Mouse (Mus musculus) T-cell, adult 2 months (primary cell): ENCODE data around the gene Prpf8.
A peak's percentile ranks its signal among the peaks of the same experiment; 100 is the strongest.

ENCODE experiments used
- DNase-seq: peaks from one replicate; pipeline ENCODE4 v3.0.0; 2022; ENCODE audit warnings: low spot score

The Prpf8 gene

GRCm38 (mm10) chr11:75459751-75460102 is 26.9 kb upstream of the Prpf8 start:
- DNase-seq = no peak

DNA sequence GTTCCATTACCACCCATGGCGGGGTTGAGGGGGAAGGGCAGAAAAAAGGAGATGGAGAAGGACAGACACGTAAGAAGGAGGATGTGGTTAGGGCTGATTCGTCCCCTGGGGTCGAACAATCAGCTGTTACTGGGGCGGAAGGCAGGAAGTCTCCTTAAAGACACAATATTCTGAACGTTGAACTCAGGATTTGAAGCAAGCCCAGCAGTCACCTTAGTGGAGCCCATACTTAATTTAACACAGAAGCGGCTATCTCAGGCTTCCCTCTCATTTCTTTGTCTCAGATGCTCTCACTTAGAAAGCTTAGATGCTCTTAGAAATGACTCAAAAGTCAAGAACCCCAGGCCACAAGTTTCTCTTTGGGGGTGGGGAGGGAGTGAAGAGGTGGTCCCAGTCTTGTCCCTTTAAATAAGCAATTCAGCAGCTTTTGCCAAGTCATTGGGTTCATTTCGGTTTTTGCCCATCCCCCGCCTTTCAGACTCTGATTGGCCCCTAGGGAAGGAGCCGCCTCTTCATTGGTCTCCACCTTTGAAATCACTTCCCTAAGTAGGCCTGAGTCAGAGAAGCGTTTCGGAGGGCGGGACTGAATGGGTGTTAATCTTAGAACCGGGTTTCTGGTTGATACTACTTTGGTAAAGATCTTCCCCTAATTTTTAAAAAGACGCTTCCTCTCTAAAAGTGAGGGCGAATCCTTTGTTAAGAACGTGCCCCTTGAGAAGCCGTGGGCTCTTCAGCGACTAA is 26.3 kb upstream of the Prpf8 start:
- DNase-seq = peak; percentile 76

DNA sequence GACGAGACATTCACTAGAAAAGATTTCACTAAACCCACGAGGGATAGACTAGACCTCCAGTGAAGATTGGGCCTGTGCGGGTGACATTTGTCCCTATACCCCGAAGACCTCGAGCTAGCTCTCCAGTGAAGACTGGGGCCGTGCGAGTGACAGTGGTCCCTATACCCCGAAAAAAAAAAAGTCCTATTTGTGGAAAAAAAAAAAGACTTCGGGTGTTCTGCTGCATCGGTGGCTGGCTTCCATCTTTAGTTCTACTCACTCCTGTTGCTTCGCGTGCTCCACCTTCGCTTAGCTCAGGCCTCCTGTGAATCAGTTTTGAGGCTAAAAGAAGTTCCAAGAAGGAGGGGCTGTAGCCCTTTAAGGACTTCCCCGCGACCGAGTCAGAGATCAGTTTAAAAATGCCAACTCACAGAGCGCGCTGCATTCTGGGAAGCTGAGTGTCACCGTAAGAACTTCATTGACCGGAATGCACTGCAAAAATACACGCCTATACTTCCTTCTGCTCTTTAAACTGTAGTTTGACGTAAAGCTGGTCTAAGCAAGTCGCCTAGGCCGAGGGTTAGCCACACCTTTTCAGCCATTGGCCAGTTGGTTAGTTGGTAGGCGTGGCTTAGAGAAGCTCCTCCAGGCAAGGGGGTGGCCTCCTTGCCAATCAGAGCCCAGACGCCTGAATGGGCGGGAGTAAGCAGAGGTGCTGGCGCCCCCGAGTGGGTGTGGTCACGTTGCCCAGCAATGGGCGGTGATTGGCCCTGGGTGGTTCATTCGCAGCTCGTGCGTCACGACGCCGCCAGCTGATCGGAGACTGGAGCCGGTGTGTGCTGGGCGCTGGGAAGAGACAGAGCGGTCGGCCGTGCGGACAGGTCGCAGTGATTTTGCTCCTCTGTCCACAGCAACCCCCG is 25.5 kb upstream of the Prpf8 start, which contains the start of gene Tlcd2:
Gene Tlcd2 (plus strand): TSS at position 872 of the 899 bp plus-strand sequence.
- DNase-seq = peak; percentile 100

- no peak for DNase-seq
Observed at GRCm38 (mm10) chr11:75461743-75462252, 24.8 kb upstream of the Prpf8 start.

DNA sequence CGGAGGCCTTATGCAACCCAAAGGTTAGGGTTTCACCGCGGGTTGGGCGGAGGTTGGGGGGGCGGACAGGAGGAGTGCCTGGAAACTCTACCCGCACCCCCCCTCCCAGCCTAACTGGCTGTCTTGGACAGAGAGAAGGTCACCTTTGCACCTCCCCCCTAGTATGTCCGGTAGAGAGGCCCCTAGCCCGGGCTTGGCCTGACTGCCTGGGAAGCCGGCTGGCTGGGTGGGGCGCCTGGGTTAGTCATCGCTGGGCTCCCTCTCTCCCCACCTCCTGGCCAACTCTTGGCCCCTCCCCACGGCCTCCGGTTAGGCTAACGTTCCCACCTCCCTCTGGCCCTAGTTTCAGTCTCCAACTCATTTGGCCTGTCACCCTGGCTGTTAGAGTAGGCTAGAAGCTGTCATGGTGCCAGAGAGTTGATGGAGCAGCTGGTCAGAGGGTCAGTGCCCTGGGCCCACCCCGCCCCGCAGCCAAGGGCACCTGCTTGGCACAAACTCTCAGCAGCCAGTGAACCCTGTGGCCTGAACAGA is 24.3 kb upstream of the Prpf8 start:
- DNase-seq = peak; percentile 28

DNA sequence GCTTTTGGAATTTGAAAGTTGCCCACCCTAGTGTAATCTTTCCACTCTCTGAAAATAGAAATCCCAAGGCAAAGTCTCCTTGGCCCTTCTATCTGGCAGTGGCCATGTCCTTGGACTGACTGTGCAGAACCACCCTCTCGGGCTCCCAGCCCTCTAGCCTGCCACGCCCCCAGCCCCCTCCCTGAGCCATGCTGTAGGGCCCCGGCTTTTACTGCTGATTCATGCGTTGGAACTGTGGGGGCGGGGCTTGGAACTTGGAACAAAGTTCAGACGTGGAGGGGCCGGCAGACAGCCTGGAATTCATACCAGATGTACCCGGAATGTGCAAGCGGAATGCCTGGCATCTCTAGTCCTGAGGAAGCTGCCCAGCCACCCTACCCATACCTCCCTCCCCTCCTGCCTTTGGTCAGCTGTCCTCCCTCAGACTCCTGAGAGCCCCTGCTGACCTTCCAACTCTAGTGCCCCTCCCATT is 23.7 kb upstream of the Prpf8 start:
- DNase-seq = no peak

GRCm38 (mm10) chr11:75463624-75464023 is 23.0 kb upstream of the Prpf8 start:
- DNase-seq = no peak

GRCm38 (mm10) chr11:75464417-75464816 is 22.2 kb upstream of the Prpf8 start:
- no peak for DNase-seq

- DNase-seq = no peak
Observed at GRCm38 (mm10) chr11:75465051-75465450, 21.6 kb upstream of the Prpf8 start.

DNA sequence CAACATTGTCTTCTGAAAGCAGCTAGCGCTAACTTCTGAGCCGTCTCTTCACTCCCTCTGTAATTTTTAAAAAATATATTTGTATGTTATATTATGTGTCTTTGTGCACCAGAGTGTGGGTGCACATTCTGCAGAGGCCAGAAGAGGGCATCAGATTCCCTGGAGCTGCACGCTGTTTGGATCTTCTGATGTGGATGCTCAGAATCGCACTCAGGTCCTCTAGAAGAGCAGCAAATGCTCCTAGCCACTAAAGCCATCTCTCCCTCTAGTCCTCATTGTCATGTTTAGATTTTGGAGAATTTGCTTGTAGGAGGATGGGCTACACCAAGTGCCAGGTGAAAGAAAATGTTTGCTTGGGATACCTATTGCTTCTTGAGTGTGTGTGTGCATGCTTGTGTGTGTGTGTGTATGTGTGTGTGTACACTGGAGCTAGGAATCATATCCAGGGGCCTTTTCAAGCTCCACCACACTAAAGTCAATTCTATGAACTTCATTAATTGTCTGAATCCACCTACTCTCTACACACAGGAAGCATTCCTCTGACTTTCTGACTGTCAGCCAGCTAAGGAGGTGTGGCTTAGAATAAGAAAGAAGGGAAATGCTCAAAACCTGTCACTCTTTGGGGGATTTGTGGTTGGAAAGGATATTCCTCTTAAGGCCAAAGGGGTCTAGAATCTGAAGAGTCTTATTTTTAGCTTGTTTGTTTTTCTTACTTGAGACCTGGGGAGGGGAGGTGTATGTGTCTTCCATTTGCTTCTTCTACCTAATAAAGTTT is 19.7 kb upstream of the Prpf8 start:
- no peak for DNase-seq

DNA sequence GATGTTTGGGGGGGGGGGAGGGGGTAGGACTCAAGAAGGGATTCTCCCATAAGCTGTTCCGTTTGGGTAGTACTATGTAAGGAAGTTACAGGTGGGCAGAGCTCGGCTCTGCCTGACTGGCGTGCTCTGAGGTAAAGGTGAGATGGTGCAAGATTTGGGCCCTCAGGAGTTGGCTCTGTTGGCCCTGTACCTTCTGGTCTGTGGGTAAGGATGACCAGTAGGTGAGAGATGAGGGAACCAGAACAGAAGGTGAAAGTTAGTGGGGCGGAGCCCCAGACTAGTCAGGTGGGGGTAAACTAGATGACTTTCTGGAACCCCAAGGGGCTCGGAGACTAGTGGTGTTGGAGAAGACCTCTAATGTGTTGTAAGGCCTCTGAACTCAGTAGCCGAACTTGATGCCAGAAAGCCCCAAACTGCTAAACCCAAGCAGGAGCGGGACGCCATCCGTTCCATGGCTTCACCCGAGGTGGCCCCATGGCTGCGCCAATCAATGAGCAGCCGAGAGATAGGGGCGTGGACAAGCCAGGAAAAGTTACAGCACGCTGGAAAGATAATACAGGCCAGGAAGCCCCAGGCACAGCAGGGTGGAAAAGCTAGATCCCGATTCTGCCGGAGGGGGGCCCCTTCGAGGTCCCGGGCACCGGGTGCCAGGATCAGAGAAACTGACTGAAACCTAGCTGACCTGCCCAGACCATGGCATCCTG is 19.0 kb upstream of the Prpf8 start:
- DNase-seq = no peak

- no peak for DNase-seq
Observed at GRCm38 (mm10) chr11:75468410-75468809, 18.2 kb upstream of the Prpf8 start.

DNA sequence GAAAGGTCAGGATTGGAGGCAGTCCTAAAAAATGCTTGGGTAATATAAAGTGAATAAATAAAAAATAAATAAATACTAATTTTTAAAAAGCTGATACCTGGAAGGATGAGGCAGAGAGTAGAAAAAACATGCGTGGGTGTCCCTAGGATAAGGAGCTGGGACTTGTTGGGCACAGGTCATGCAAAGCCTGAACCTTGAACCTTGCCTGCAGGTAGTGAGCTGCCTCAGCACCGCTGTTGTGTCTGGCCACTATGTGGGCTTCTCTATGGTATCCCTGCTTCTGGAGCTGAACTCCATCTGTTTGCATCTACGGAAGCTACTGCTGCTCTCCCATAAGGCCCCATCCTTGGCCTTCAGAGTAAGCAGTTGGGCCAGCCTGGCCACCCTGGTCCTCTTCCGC is 17.4 kb upstream of the Prpf8 start:
- DNase-seq = no peak

GRCm38 (mm10) chr11:75470675-75471074 is 15.9 kb upstream of the Prpf8 start:
- no peak for DNase-seq

GRCm38 (mm10) chr11:75472469-75473081 is 14.0 kb upstream of the Prpf8 start:
- peak; percentile 60 for DNase-seq

DNA sequence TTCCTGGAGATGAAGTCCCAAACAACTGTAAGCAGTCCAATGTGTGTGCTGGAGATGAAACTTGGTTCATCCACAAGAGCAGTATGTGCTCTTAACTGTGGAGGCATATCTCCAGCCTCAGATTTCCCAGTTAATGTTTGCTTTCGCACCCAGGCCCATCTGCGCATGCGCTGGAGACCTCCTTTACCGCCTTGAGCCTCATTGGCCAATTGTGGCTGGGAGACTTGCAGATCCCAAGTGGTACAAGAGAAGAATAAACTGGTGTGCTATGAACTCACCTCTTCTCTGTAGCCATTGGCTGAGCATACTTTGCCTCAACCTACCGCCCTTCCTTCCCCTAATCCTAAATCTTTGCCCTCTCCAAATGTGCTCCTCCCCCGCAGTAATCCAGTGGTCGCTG is 13.2 kb upstream of the Prpf8 start:
- DNase-seq = no peak

DNA sequence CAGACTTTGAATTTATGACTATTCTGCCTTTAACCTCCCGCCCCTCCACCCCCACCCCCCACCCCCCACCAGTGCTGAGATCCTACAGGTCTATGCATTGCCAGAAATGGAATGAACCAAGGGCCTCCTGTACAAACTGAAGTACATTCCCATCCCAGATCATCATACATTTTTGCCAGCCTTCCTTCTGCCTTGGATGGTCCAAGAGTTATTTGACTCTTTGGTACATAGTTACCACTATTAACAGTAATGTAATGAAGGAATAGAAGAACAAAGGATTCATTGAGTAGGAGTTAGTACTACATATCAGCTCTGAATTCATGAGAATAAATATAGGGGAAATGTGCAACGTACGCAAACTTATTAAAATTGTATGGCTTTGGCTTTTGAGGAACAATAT is 424 bp upstream of the Prpf8 start:
- no peak for DNase-seq

GRCm38 (mm10) chr11:75487496-75487895 is 880 bp downstream of the Prpf8 start:
- DNase-seq = no peak

DNA sequence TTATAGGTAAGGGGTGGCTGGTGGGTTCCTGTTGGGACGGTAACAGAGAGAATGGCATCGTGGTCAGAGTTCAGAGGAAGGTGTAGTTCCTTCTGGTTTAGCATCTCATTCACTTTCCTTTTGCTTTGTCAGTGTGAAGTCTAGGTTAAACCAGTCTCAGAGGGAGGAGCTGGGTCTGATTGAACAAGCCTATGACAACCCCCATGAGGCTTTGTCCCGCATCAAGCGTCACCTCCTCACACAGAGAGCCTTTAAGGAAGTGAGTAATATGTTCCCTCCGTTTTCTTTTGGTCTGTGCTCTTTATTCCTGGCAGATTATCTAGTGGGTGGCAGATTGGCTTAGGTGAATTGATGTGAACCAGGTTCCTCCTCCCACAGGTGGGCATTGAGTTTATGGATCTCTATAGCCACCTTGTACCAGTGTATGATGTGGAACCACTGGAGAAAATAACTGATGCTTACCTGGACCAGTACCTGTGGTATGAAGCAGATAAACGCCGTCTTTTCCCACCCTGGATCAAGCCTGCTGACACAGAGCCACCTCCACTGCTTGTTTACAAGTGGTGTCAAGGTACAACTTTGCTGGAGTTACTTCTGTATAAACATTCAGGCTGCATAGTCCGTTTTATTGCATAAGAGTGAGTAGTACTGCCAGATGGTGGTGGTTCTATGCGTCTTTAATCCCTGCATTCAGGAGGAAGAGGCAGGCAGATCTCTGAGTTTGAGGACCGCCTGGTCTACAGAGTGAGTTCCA is 7.9 kb downstream of the Prpf8 start:
- DNase-seq = no peak

GRCm38 (mm10) chr11:75498126-75498525 is 11.5 kb downstream of the Prpf8 start:
- no peak for DNase-seq
